Mouse (Mus musculus): ENCODE data around the gene Cnbd2. TPM values are rescaled to one million over a fixed set of nuclear protein-coding genes. Genes with fewer than 3 reads are reported as not detected.

Gene Cnbd2
- 1 to 10 TPM; 4.5 to 8.3 (median 7.3) TPM for total RNA-seq (2022)

GRCm38 (mm10) chr2:156312297-156312897, at the start of gene Cnbd2, which contains the start of gene Scand1:
Gene Cnbd2 (plus strand): TSS chr2:156312299.
Gene Scand1 (minus strand): TSS chr2:156312704.
- DNase-seq (ENCODE audit: low spot score in 2 of 2) = peak; percentile 76 to 78

- DNase-seq (ENCODE audit: low spot score in 2 of 2) = no peak
Measured at GRCm38 (mm10) chr2:156263204-156263893, 48.8 kb upstream of the Cnbd2 start.

- DNase-seq (ENCODE audit: low spot score in 2 of 2) = no peak
Measured at GRCm38 (mm10) chr2:156267636-156268035, 44.5 kb upstream of the Cnbd2 start.

GRCm38 (mm10) chr2:156272553-156272952, 39.5 kb upstream of the Cnbd2 start:
- DNase-seq (ENCODE audit: low spot score in 2 of 2) = no peak

- peak; percentile 70 to 72 for DNase-seq (ENCODE audit: low spot score in 2 of 2)
Measured at GRCm38 (mm10) chr2:156278226-156279017, 33.7 kb upstream of the Cnbd2 start.

- DNase-seq (ENCODE audit: low spot score in 2 of 2) = no peak
Measured at GRCm38 (mm10) chr2:156281227-156281626, 30.9 kb upstream of the Cnbd2 start.

GRCm38 (mm10) chr2:156285161-156285560, 26.9 kb upstream of the Cnbd2 start:
- DNase-seq (ENCODE audit: low spot score in 2 of 2) = no peak

GRCm38 (mm10) chr2:156286733-156287132, 25.4 kb upstream of the Cnbd2 start:
- DNase-seq (ENCODE audit: low spot score in 2 of 2) = no peak

- no peak for DNase-seq (ENCODE audit: low spot score in 2 of 2)
Measured at GRCm38 (mm10) chr2:156288222-156288621, 23.9 kb upstream of the Cnbd2 start.

GRCm38 (mm10) chr2:156289552-156290160, 22.4 kb upstream of the Cnbd2 start:
- no peak for DNase-seq (ENCODE audit: low spot score in 2 of 2)

- no peak for DNase-seq (ENCODE audit: low spot score in 2 of 2)
Measured at GRCm38 (mm10) chr2:156291998-156292397, 20.1 kb upstream of the Cnbd2 start.

GRCm38 (mm10) chr2:156295601-156296063, 16.5 kb upstream of the Cnbd2 start:
- DNase-seq (ENCODE audit: low spot score in 2 of 2) = no peak

- no peak for DNase-seq (ENCODE audit: low spot score in 2 of 2)
Measured at GRCm38 (mm10) chr2:156296190-156296589, 15.9 kb upstream of the Cnbd2 start.

GRCm38 (mm10) chr2:156297653-156298052, 14.4 kb upstream of the Cnbd2 start:
- DNase-seq (ENCODE audit: low spot score in 2 of 2) = no peak

- peak; percentile 27 to 37 for DNase-seq (ENCODE audit: low spot score in 2 of 2)
Measured at GRCm38 (mm10) chr2:156298458-156298857, 13.6 kb upstream of the Cnbd2 start.

- no peak for DNase-seq (ENCODE audit: low spot score in 2 of 2)
Measured at GRCm38 (mm10) chr2:156302063-156302462, 10.0 kb upstream of the Cnbd2 start.

GRCm38 (mm10) chr2:156304351-156304750, 7.7 kb upstream of the Cnbd2 start:
- DNase-seq (ENCODE audit: low spot score in 2 of 2) = no peak

GRCm38 (mm10) chr2:156305818-156306217, 6.3 kb upstream of the Cnbd2 start:
- no peak for DNase-seq (ENCODE audit: low spot score in 2 of 2)

- no peak for DNase-seq (ENCODE audit: low spot score in 2 of 2)
Measured at GRCm38 (mm10) chr2:156307261-156307660, 4.8 kb upstream of the Cnbd2 start.

GRCm38 (mm10) chr2:156309948-156310347, 2.2 kb upstream of the Cnbd2 start:
- DNase-seq (ENCODE audit: low spot score in 2 of 2) = no peak

- no peak for DNase-seq (ENCODE audit: low spot score in 2 of 2)
Measured at GRCm38 (mm10) chr2:156310455-156310854, 1.6 kb upstream of the Cnbd2 start.

- no peak for DNase-seq (ENCODE audit: low spot score in 2 of 2)
Measured at GRCm38 (mm10) chr2:156310945-156311344, 1.2 kb upstream of the Cnbd2 start.

All from left cerebral cortex, adult 8-10 months (tissue).